Mouse (Mus musculus) left cerebral cortex, adult 18-20 months (tissue): ENCODE data around the gene Pgm2. TPM values are rescaled to one million over a fixed set of nuclear protein-coding genes. Genes with fewer than 3 reads are reported as not detected.
A peak's percentile ranks its signal among the peaks of the same experiment; 100 is the strongest.

Experiments
- DNase-seq, 2 experiments: peaks; one replicate each; pipeline ENCODE4 v3.0.0; 2021 to 2022; ENCODE audit warnings: low spot score in 2 of 2, mixed read lengths in 1 of 2
- total RNA-seq, 2 experiments: library from RNA; stranded (reverse); gene quantifications; 2 replicates each; pipeline ENCODE4 v1.2.3; 2021

Pgm2 gene
- total RNA-seq, 2 experiments from 2014 or later, result 9.7 to 12.4 TPM

DNA sequence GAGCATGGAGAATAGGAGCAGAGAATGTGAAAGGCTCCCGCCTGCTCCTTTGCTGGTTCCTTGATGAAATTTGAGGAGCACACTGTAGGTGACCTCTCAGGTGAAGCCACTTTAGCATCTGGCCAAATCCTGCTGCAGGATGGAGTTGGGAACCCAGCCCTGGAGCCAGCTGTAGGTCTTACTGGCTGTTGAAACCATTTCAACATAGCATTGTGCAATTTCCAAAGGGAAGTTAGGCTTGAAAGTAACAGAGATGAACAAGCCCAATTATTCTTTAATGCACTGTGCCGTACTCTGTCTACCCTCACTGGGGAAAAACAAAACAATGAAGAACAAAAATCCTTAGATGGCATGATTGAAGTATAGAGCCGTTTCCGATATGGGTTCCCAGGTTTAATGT, 41.2 kb downstream of the Pgm2 start:
- no peak for DNase-seq

DNA sequence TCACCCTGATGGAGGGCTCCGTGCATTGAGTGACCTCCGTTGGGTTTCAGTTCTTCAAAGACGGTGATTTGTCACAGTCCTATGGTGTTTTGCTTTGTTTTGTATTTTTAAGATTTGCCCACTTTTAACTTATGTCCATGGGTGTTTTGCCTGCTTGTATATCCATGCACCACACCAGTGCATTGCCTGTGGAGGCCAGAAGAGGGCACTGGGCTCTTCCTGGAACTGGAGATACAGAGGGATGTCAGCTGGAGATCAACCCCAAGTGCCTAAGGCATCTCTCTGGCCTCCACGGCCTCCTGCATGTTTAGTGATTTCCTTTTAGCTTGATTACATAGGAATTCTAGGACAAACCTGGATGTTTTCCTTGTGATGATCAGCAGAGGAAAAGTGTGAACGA, 43.6 kb downstream of the Pgm2 start:
- DNase-seq, result no peak

DNA sequence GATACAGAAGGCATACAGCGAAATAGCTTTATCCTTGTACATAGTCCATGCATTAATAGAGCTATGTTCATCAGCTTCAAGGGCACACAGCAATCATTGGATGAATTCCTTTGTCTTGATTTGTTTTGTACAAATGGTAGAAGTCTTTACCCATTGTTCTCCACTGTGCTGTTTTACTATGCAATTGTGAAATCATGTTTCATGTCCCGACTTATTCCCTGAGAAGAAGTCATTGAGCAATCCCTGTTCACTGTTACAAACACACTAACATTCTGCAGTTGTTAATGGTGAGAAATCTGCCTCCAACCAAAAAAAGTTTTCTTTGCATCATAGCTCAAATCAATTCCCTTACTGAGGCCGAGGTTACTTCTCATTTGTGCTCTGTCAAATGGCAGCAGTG, 47.5 kb downstream of the Pgm2 start:
- no peak for DNase-seq

DNA sequence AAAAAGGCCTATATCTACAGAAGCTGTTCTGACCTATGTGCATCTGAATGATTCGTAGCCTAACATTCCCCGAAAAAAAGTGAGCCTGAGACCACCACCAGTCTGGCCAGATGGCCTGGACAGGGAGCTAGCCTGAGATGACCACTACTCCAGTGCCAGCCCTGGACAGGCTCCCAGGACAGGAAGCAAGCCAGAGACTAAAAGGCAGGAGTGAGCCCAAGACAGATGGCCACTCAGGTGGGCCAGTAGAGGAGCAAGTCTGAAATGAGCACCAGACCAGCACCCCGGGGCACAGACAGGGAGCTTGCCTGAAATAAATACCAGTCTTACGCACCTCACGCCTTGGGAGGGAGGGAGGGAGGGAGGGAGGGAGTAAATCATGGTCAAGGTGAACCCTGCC, 51.6 kb downstream of the Pgm2 start:
- no peak for DNase-seq

DNA sequence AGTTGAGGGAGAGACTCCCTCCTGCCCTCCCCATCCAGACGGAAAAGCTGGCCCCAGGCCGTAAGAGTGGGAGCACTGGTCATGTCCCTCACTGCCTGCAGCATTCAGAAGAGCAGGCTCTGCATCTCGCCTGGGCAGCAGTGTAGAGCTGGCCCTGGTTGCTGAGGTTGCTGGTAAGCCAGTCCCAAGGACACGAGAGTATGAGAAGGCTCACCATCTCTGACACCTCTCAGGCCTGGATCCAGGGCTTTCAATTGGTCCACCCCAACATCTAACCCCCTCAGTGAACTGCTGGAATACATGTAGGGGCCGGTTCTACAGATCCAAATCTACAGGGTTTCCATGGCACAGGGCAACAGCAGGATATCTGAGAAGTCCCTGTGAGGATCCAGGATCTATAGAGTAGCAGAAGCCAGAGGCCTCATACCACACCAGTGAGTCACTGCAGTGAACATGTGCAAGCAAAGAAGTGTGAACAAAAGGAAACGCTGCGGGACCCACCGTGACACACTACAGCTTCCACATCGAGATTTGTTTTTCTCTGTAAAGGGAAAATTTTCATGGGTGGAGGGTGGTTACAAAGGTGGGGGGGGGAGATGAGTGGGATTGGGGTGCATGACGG, 53.7 kb downstream of the Pgm2 start:
- no peak for DNase-seq

DNA sequence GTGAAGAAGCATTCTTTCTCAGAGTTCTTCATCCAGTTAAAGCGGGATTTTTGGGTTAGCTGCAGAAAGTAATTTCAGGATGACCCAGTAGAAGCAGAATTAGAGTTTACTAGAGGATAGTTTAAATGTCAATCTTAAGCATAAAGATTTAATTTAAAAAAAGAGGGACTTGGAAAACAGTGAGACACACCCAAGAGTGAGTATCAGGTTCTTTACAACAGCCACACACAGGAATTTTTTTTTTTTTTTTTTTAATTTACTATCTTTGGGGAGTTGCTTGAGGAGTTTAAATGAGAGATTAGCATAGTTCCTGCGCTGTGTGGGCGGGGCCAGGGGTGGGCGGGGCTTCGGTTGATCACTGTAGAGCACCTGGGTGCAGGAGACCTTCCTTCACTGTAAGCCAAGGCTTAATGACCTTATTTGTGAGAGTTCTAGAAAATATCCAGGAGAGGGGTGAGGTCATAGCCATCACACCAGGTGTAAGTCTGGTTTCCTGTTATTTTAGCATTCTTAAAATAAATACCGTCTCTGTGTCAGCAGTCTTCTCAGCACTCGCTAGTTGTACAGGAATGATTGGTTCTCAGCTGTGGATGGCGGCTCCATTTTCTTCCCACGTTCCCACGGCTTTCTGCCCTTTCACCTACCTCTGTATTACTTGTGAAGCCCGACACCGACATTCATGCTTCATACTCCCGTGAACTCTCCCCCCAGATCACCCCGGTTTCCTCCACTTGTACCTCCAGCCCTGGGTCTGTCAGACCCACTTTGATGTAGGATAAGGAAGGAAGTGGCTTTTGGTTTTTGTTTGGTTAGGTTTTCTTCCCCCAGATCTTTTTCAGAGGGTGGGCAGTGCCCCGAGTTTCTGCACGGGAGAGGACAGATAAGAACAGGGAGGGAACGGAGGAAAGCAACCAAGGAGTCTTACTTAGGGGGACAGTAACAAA, 56.7 kb downstream of the Pgm2 start:
- DNase-seq, result no peak

DNA sequence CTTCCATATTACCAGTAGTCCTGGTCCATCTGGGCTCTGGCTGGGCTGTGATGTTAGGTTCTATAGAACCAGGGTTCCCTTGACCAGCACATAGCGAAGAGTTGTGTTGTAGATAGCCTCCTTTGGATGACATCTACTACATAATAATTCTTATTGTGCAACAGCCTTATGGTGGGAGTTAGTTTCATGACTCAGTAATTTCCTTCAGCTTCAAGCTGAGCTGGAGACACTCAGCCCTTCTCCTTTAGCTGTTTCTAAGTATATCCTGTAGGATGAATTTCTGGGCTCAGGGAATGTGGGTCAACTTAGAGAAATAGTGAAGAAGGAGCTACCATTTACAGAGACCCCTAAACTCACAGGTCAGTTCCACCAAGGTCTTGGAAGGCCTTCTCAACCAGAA, 60.6 kb downstream of the Pgm2 start:
- DNase-seq, result no peak

DNA sequence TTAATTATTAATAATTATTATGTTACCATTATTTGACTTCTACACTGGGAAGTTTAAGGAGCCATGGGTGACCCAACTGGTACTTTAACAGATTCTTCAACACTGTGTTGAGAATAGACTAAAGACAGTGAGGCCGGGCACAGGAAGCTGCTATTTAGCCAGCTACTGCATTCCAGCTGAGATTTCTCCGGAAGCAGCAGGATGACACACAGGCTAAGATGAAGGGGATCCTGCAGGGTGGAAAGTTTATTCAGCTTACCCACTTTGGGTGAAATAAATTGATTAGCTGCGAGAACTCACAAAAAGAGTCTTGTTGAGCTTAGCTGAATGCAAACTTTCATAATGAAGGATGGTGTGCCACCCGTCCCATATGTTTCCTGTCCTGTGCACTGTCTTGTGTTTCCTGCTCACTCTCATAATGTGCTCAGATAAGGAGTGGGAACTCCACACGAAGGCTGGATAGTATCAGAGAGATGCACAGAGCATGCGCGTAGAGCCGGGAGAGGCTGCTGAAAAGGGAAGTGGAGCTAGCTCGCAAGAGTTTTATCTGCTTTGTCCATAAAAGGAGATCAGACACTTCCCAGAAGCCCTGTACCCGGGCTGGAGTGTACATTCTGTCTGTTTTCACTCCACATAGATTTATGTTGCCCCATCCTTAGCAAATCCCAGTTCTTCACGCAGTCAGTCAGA, 63.3 kb downstream of the Pgm2 start, which contains the start of gene Tbc1d1:
TSS of gene Tbc1d1 (plus strand) at position 445 of the 690 bp plus-strand sequence.
- peak; percentile 27 to 30 for DNase-seq

DNA sequence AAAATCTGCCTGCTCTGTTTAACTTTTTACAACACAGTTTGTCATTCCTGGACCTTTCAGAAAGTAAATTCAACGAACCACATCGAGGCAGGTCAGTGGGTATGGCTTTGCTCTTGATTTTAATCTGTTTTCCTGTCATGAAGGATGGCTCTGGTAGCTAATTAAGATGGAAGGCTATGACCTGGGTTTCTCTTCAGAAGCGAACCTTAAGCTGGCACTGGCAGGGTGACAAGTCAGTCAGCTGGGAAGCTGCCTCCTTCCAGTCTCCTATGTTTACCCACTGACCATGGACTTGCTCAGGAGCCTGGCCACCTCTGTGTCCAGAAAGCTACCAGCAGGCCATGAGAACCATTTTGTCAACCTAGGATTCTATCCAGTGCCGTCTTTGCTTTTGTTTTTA, 63.8 kb downstream of the Pgm2 start:
- DNase-seq, result no peak

DNA sequence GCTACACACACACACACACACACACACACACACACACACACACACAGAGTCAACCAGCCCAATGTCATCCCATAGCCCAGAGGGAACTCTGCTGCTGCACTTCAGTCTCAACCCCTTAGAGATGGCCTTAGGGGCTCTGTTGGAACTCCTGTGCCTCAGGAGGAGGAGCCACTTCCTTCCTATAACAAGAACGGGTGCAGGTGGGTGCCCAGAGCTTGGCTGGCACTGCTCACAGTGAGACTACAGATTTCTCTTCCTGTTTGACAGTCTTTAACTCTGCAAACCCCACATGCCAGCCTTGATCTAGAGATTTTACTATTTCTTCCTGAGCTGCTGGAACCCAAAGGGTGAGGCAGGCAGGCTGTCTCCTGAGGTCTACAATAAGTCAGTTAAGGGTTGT, 65.2 kb downstream of the Pgm2 start:
- no peak for DNase-seq

DNA sequence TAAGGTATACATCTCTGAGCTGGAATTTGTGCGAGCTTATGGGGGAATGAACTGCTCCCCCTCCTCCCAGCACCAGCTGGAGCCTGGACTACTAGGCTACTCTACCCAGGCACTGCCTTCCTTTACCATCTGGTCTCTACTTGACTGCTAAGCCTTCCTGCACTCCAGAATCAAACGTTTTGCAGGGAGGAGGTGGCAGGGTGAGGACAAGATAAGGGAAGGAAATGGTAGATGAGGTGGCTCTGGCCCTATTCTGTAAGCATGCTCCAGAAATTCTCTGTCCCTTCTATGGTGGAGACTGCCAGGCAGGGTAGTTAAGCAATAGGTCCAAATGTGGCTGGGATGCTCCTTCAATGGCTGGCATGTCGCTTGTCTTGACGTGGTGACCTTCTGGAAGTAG, 65.8 kb downstream of the Pgm2 start:
- DNase-seq, result no peak

DNA sequence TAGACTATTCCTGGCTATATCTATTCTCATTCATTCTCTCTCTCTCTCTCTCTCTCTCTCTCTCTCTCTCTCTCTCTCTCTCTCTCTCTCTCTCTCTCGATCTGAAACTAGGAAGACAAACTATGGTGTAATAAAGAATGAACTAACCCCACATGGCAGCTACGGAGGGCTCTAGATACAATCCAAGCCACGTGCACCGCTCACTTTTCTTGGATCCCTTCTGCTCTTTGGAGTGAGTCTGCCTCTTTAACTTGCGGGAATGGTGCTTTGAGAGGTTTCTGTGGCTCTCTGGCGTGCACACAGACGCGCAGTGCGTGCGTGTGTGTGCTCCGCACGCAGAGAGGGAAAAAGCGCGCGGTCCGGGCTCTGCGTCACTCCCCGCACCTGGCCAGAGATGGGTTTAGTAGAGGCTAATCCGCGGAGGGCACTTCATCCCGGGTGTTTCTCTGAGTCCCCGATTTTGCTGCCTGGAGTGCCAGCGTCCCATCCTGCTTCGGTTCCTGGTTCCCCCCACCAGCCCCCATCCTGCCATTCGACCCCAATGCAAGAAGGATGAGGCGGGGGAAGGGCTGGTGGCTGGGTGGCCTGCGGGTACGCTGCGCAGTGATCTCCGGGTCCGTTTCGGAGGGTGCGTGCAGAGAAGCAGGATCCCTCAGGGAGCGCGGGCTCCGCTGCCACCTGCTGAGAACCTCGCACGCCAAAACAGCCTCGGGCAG, 66.5 kb downstream of the Pgm2 start:
- peak; percentile 64 to 68 for DNase-seq

DNA sequence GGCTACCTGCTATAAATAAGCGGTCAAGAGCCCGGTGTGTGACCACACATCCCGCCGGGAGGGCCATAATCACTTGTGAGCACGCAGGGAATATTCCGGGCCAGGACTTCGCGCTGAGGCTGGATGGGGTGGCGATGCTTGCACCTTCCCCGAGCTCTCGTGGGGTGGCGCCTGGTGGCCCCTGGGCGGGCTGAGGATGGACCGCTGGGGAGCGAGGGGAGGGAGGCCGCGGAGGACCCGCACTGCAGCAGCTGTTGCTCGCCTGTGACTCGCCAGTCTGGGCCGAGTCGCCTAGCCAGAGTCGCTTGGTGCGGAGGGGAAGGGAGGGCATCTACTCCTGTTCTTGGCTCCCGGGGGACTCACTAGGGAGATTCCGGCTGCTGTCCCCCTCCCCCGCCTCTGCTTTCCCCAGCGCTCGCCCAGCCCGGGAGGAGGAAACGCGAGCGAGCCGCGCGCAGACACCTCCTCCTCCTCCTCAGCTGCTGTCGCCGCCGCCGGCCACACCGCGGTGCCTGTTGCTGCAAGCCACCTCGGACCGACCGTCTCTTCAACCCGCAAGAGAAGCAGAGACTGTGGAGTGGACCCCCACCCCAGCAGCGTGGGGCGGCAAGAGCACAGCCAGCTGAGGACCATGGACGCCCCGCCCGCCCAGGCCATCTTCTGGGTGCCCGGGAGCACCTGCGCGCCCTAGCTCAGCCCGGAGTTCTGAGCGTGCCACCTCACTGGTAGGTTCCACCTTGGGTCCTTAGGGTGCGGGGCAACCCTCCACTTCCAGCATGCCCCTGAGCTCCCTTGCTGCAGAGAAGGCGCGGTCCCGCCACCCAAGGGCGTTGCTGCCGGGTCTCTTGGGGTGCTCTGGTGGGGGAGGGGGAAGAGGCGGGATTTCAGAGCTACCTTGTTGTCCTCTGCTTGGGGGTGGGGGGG, 67.3 kb downstream of the Pgm2 start:
- DNase-seq, result peak; percentile 70 to 83

DNA sequence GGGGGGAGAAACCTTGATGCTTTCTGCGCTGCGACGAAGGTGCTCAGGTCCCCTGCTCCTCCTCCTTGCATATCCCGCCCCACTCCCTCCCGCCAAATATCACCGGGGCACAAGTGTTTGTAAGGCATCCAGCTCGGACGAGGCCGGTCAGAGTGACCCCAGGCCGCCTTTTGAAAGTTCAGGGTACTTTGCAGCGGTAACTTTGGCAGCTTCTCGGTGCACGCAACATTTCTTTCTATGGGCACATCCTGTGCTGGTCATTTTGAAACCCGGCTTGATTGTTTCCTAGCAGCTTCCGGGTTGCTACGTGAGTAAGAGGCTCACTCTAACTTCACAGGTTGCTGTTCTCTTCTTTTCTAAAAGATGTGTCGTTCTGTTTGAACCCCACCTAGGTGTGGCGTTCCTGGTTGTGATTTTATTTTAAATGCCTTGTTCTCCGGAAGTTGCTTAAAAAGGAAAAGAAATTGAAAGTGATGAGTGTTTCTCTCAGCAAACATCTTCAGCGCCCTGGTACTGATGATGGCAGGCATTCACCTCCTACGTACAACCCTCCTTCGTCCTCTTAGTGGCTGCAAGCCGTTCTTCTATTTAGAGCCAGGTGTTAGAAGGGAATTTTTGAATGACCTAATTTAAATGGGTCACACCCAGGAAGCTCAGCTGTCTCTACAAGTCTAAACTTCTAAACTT, 68.1 kb downstream of the Pgm2 start:
- no peak for DNase-seq

DNA sequence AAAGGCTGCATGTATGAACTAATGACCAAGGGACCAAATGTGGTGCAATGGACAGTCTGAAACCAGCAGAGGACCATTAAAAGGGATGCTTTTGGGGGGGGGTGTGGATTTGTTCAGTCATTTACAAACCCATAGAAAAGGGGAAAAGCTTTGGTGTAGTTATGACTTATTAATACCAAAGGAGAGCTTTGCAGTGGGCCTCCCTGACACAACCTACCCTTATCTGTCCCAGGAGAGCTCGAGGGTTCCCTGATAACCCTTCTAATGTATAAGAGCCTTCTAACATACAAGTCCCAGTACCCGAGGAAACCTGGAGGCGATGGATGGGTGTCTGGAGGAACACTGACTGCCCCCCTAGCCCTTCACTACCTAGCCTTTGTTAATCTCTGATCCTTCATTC, 69.2 kb downstream of the Pgm2 start:
- no peak for DNase-seq

DNA sequence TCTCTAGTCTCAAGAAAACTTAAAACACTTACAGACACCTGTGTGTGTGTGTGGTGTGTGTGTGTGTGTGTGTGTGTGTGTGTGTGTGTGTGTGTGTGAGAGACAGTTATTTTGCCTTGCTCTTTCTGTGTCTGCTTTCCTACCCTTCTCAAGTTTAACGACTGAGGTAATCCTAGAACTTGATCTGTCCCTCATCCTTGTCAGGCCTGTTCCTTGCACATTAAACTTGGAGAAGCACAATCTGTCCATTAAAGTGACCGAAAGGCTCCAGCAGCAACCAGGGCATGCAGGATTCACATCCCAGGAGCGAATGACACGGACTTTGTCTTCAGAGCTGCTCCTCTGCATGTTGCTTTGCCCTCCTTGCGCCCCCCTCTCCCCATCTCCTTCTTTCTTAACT, 69.8 kb downstream of the Pgm2 start:
- DNase-seq, result no peak

DNA sequence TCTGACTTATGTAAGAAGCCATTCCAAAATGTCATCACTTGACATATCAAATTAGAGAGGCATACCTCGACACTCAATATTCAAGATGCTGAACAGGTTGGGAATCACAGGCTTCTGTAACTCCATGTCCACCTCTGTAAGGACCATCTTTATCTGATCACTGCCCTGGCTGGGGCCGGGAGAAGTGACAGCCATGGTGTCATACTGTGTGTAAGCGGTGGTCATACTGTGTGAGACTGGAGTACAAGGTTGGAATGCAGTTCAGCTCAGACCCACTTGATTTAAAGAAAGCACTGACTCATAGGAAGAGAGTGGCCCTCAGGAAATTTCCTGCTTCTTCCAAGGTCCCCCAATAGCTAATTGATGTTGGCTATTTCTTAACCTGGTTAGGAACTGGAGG, 71.7 kb downstream of the Pgm2 start:
- DNase-seq, result no peak

DNA sequence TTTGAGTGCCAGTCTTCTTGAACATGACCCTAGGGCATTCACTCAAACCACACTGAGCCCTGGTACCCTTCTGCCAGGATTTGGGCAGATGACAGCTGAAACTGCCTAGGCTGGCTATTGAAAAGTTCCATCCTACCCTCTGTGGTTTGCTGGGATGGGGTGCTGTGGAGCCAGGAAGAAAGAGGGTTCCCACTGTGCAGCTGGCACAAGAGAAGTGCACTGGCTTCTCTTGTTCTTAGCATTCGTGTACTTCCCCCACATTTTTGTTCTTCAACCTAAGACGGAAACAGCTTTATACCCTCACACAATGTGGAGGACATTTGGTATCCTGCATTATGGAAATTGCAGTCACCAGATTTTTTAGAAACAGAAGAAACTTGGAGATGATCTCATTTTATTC, 73.1 kb downstream of the Pgm2 start:
- no peak for DNase-seq

DNA sequence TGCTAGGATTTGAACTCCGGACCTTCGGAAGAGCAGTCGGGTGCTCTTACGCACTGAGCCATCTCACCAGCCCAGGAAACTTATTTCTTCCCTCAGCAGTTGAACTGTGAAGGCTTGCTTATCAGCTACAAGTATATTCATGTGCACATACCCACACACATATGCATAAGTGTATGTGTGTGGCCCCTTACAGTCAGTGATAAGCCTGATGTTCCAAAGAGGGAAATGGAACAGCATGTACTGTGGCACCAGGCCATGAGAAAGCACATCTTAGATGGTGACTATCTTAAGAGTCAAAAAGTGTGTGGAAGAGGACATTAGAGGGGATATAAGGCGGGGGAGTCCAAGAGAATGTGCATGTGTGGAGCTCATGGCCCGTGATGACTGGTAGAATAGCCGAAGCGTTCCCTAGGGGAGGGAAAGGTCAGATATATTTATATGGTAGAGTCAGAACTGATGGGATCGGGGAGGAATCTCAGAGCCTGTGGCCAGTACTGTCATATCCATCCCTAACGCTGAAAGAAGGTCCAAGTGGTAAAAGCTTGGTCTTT, 76.3 kb downstream of the Pgm2 start:
- no peak for DNase-seq
